Mouse (Mus musculus): ENCODE results near the gene Phf21b. TPM values are rescaled to one million over a fixed set of nuclear protein-coding genes. Genes with fewer than 3 reads are reported as not detected.

The Phf21b gene
- total and polyA plus RNA-seq, 3 experiments: 1.3 to 5.3 (median 2.2) TPM

GRCm38 (mm10) chr15:84854921-84855901 is 638 bp downstream of the Phf21b start:
- Histone ChIP-seq H3K9me3 (replicated peaks; ENCODE audit: low read length) (peaks cover 3% of the 10 kb centered on the region), H3K4me1 (ENCODE audit: control insufficient read depth in 1 of 2, insufficient read depth in 2 of 2) (peaks cover 4 to 21% of the 10 kb centered on the region in 2 experiments; a peak in 3 of 4 replicates), H3K4me2 (ENCODE audit: insufficient read depth, low read depth, poor library complexity, severe bottlenecking) (peak overlapping the region; percentile 93), H3K27me3 (replicated peaks) (peaks cover 16% of the 10 kb centered on the region), H3K27ac (ENCODE audit: insufficient read depth, low read depth) (no peak overlapping the region; the same call in 1 of the 2 replicates), H3K79me2 (replicated peaks; ENCODE audit: control insufficient read depth, extremely low read depth, insufficient read depth, poor library complexity, severe bottlenecking) (no peaks in the 10 kb centered on the region), H3K9ac (ENCODE audit: insufficient read depth, low read depth) (peak overlapping the region; percentile 67), H3K36me3 (replicated peaks in 1 of 2; ENCODE audit: control insufficient read depth in 1 of 2, insufficient read depth in 1 of 2, low read length in 1 of 2) (peaks cover 0 to 17% of the 10 kb centered on the region in 2 experiments), H3K4me3 (replicated peaks in 1 of 3; ENCODE audit: low read depth in 2 of 3, low read length in 2 of 3, poor library complexity in 1 of 3) (peak overlapping the region; percentile 61 to 80 (median 70))
- dilution Hi-C loops (cut with MboI; ENCODE audit: extremely low pct_ligation_motif_present, extremely low pct_unique_long_range_greater_than_20kb, low sequenced_read_pairs): no loop called here
- TF ChIP-seq MAX (IDR thresholded peaks at IDR 0.05; ENCODE audit: low read length) (no peak), NRF1 (IDR thresholded peaks at IDR 0.05; ENCODE audit: low read depth, low read length) (0 out of 2 replicates have a peak, but pooled peaks have one; percentile 11), ZMIZ1 (IDR thresholded peaks at IDR 0.05; ENCODE audit: low read depth, low read length) (no peak), UBTF (IDR thresholded peaks at IDR 0.05; ENCODE audit: low read depth, low read length) (peak; percentile 90), USF1 (IDR thresholded peaks at IDR 0.05; ENCODE audit: low read depth, low read length) (no peak)
- peak; percentile 21 for DNase-seq (ENCODE audit: extremely low read depth)
- in situ Hi-C loops (cut with MboI; ENCODE audit: low pct_ligation_motif_present, low pct_unique_long_range_greater_than_20kb, low sequenced_read_pairs): no loop called here

GRCm38 (mm10) chr15:84854171-84854811 is 1.6 kb downstream of the Phf21b start:
- H3K36me3 ChIP-seq (replicated peaks in 1 of 2; ENCODE audit: control insufficient read depth in 1 of 2, insufficient read depth in 1 of 2, low read length in 1 of 2): peaks cover 0 to 17% of the 10 kb centered on the region in 2 experiments
- H3K4me3 ChIP-seq (replicated peaks in 1 of 3; ENCODE audit: low read depth in 2 of 3, low read length in 2 of 3, poor library complexity in 1 of 3): no peak overlapping the region
- no peak overlapping the region for H3K9ac ChIP-seq (ENCODE audit: insufficient read depth, low read depth)
- peak overlapping the region; percentile 93 for H3K4me2 ChIP-seq (ENCODE audit: insufficient read depth, low read depth, poor library complexity, severe bottlenecking)
- no peaks in the 10 kb centered on the region for H3K79me2 ChIP-seq (replicated peaks; ENCODE audit: control insufficient read depth, extremely low read depth, insufficient read depth, poor library complexity, severe bottlenecking)
- no peak overlapping the region for H3K27ac ChIP-seq (ENCODE audit: insufficient read depth, low read depth)
- peaks cover 3% of the 10 kb centered on the region for H3K9me3 ChIP-seq (replicated peaks; ENCODE audit: low read length)
- H3K4me1 ChIP-seq (ENCODE audit: control insufficient read depth in 1 of 2, insufficient read depth in 2 of 2): peaks cover 4 to 29% of the 10 kb centered on the region in 2 experiments; a peak in 3 of 4 replicates
- dilution Hi-C loops (cut with MboI; ENCODE audit: extremely low pct_ligation_motif_present, extremely low pct_unique_long_range_greater_than_20kb, low sequenced_read_pairs) (no loop called here), in situ Hi-C loops (cut with MboI; ENCODE audit: low pct_ligation_motif_present, low pct_unique_long_range_greater_than_20kb, low sequenced_read_pairs) (no loop called here)
- H3K27me3 ChIP-seq (replicated peaks): peaks cover 13% of the 10 kb centered on the region
- DNase-seq (ENCODE audit: extremely low read depth): no peak
- no peak for TF ChIP-seq POLR2AphosphoS2 (IDR thresholded peaks at IDR 0.05; ENCODE audit: low read depth, low read length)
- no peak for TF ChIP-seq UBTF (IDR thresholded peaks at IDR 0.05; ENCODE audit: low read depth, low read length)
- TF ChIP-seq E2F4 (IDR thresholded peaks at IDR 0.05; ENCODE audit: insufficient replicate concordance, low read depth, low read length): no peak
- no peak for TF ChIP-seq POLR2A (IDR thresholded peaks at IDR 0.05; ENCODE audit: low read depth, low read length)
- no peak for TF ChIP-seq PAX5 (IDR thresholded peaks at IDR 0.05; ENCODE audit: low read length)
- no peak for TF ChIP-seq USF2 (conservative IDR thresholded peaks at IDR 0.05; ENCODE audit: low read depth, low read length)
- no peak for TF ChIP-seq NELFE (IDR thresholded peaks at IDR 0.05; ENCODE audit: low read depth, low read length)
